Mouse (Mus musculus): ENCODE measurements around the gene Unk. TPM values are rescaled to one million over a fixed set of nuclear protein-coding genes. Genes with fewer than 3 reads are reported as not detected.
"Not testable (repeated sequence)": the region's sequence is repeated elsewhere in the genome, so short reads cannot be mapped to it uniquely, and the experiment has no call there.

Unk gene
- polyA plus RNA-seq, 1 experiment: 28.1 TPM

GRCm38 (mm10) chr11:116009661-116010060, 20.5 kb upstream of the Unk start:
- TF ChIP-seq CTCF (IDR thresholded peaks at IDR 0.05; ENCODE audit: low read depth, low read length) (no peak), POLR2A (IDR thresholded peaks at IDR 0.05; ENCODE audit: borderline replicate concordance, low read depth, low read length) (no peak)
- peaks cover 17% of the 10 kb centered on the region for H3K4me1 ChIP-seq (ENCODE audit: control insufficient read depth, insufficient read depth, low read length)

GRCm38 (mm10) chr11:116010146-116010545, 20.0 kb upstream of the Unk start:
- TF ChIP-seq CTCF (IDR thresholded peaks at IDR 0.05; ENCODE audit: low read depth, low read length) (no peak), POLR2A (IDR thresholded peaks at IDR 0.05; ENCODE audit: borderline replicate concordance, low read depth, low read length) (no peak)
- no peak overlapping the region for H3K27ac ChIP-seq (ENCODE audit: insufficient read depth, low read depth, low read length)
- H3K4me1 ChIP-seq (ENCODE audit: control insufficient read depth, insufficient read depth, low read length): peaks cover 16% of the 10 kb centered on the region
- no peak overlapping the region for H3K4me3 ChIP-seq (ENCODE audit: insufficient read depth, low read length)

More at GRCm38 (mm10) chr11:116009661-116010060, 20.5 kb upstream of the Unk start:
- Histone ChIP-seq H3K27ac (ENCODE audit: insufficient read depth, low read depth, low read length) (no peak overlapping the region), H3K4me3 (ENCODE audit: insufficient read depth, low read length) (no peak overlapping the region)

DNA sequence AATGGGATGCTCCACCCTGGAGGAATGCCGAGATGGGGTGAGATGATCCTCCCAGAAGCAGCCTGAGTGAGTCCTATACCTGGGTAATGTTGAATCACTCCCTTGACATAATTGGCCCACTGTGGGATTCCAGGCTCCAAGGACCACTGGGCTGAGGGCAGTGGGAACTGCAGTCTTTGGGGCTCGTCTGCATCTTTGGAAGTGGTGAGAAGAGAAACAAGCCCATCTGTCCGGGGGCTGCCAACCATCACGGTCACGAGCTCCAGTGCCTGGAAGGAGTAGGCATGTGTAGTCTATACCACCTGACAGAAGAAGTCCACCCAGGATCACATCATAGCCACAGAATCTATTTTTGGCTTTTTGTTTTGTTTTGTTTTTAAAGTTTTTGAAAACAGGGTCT, 19.2 kb upstream of the Unk start:
- Histone ChIP-seq H3K27ac (ENCODE audit: insufficient read depth, low read depth, low read length) (no peak overlapping the region), H3K4me3 (ENCODE audit: insufficient read depth, low read length) (no peak overlapping the region)

GRCm38 (mm10) chr11:116011529-116012261, 18.4 kb upstream of the Unk start:
- Histone ChIP-seq H3K4me3 (ENCODE audit: insufficient read depth, low read length) (peak overlapping the region; percentile 73), H3K4me1 (ENCODE audit: control insufficient read depth, insufficient read depth, low read length) (peaks cover 13% of the 10 kb centered on the region), H3K27ac (ENCODE audit: insufficient read depth, low read depth, low read length) (0 out of 2 replicates have a peak overlapping the region, but pooled peaks have one; percentile 19)
- TF ChIP-seq POLR2A (IDR thresholded peaks at IDR 0.05; ENCODE audit: borderline replicate concordance, low read depth, low read length) (no peak), CTCF (IDR thresholded peaks at IDR 0.05; ENCODE audit: low read depth, low read length) (no peak)

More for the DNA sequence above, 19.2 kb upstream of the Unk start:
- TF ChIP-seq POLR2A (IDR thresholded peaks at IDR 0.05; ENCODE audit: borderline replicate concordance, low read depth, low read length): no peak
- TF ChIP-seq CTCF (IDR thresholded peaks at IDR 0.05; ENCODE audit: low read depth, low read length): no peak
- H3K4me1 ChIP-seq (ENCODE audit: control insufficient read depth, insufficient read depth, low read length): peaks cover 10% of the 10 kb centered on the region

- peak within 1 kb of the TSS; percentile 73 for H3K4me3 ChIP-seq (ENCODE audit: insufficient read depth, low read length)
- H3K4me1 ChIP-seq (ENCODE audit: control insufficient read depth, insufficient read depth, low read length): peaks cover 13% of the 10 kb centered on the region
- TF ChIP-seq POLR2A (IDR thresholded peaks at IDR 0.05; ENCODE audit: borderline replicate concordance, low read depth, low read length) (no peak), CTCF (IDR thresholded peaks at IDR 0.05; ENCODE audit: low read depth, low read length) (no peak)
- H3K27ac ChIP-seq (ENCODE audit: insufficient read depth, low read depth, low read length): 0 out of 2 replicates have a peak within 1 kb of the TSS, but pooled peaks have one; percentile 19
Observed at GRCm38 (mm10) chr11:116012262-116012947, 17.7 kb upstream of the Unk start, which contains the start of gene Galk1. TSS of gene Galk1 (minus strand) at chr11:116012719.

DNA sequence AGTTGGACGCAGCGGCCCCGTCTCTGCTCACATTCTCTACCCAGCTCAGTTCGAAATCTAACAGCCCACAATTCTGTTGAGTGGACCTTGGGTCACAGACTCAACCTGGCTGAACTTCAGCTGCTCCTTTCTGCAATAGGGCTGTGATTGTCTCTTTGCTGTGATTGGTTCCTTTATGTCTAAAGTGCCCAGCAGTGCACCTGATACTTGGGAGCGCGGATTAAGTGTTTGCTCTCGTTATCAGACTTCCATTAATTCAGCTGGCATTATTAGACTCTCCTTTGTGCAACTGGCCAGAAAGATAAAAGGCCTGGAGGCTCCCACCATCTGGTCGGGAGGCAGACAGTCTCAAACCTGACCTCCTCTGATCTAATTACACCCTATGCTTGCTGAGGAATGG, 15.3 kb upstream of the Unk start:
- Histone ChIP-seq H3K27ac (ENCODE audit: insufficient read depth, low read depth, low read length) (no peak overlapping the region), H3K4me1 (ENCODE audit: control insufficient read depth, insufficient read depth, low read length) (peaks cover 17% of the 10 kb centered on the region), H3K4me3 (ENCODE audit: insufficient read depth, low read length) (no peak overlapping the region)
- TF ChIP-seq CTCF (IDR thresholded peaks at IDR 0.05; ENCODE audit: low read depth, low read length) (no peak), POLR2A (IDR thresholded peaks at IDR 0.05; ENCODE audit: borderline replicate concordance, low read depth, low read length) (no peak)

- no peak for TF ChIP-seq POLR2A (IDR thresholded peaks at IDR 0.05; ENCODE audit: borderline replicate concordance, low read depth, low read length)
- peak; percentile 49; the same call in 1 of the 2 replicates for TF ChIP-seq CTCF (IDR thresholded peaks at IDR 0.05; ENCODE audit: low read depth, low read length)
- Histone ChIP-seq H3K4me1 (ENCODE audit: control insufficient read depth, insufficient read depth, low read length) (peaks cover 10% of the 10 kb centered on the region), H3K4me3 (ENCODE audit: insufficient read depth, low read length) (no peak overlapping the region), H3K27ac (ENCODE audit: insufficient read depth, low read depth, low read length) (no peak overlapping the region)
Observed at GRCm38 (mm10) chr11:116018106-116018505, 12.0 kb upstream of the Unk start.

GRCm38 (mm10) chr11:116018867-116019266, 11.3 kb upstream of the Unk start:
- not testable (repeated sequence) for H3K4me3 ChIP-seq (ENCODE audit: insufficient read depth, low read length); H3K4me1 ChIP-seq (ENCODE audit: control insufficient read depth, insufficient read depth, low read length); H3K27ac ChIP-seq (ENCODE audit: insufficient read depth, low read depth, low read length)

DNA sequence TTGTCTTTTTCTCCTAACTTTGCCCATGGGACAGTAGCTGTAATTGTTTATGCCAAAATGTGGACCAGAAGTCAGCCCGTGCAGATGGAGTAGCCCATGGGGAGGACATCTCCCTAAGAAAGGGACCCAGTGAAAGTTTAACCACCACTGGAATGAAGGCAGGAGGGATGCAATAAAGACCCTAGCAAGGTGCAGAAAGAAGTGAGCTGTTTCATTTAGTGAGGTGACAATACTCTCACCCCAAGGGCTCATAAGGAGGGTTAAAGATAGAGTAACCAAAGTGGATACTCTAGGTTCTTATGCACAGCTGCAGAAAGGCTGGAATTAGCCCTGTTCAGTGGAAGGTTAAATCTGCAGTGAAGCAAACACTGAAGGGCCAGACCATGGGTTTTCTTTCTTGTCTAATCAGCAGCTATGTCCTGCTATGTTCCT, 10.7 kb upstream of the Unk start:
- Histone ChIP-seq H3K27ac (ENCODE audit: insufficient read depth, low read depth, low read length) (no peak overlapping the region), H3K4me1 (ENCODE audit: control insufficient read depth, insufficient read depth, low read length) (peaks cover 9% of the 10 kb centered on the region), H3K4me3 (ENCODE audit: insufficient read depth, low read length) (no peak overlapping the region)
- TF ChIP-seq POLR2A (IDR thresholded peaks at IDR 0.05; ENCODE audit: borderline replicate concordance, low read depth, low read length) (no peak), CTCF (IDR thresholded peaks at IDR 0.05; ENCODE audit: low read depth, low read length) (no peak)

DNA sequence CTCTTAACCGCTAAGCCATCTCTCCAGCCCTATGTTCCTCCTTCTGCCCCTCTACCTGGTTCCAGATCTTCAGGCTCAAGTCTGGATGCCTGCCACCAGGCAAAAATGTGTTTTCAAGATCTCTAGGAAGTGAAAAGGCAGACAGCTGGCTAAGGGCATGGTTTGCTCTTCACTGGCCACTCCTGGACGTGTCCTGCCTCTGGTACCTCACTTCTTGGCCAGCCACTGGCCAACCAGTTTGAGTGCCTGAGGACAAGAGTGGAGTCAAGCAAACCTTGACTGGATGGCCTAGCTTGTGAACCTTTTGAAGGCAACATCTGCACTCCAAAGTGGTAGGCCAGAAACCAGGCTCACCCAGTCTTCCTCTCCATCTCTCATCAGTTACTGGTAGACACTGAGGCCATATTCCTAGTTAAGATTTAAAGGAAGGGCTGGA, 10.1 kb upstream of the Unk start:
- H3K27ac ChIP-seq (ENCODE audit: insufficient read depth, low read depth, low read length): no peak overlapping the region
- H3K4me1 ChIP-seq (ENCODE audit: control insufficient read depth, insufficient read depth, low read length): peaks cover 10% of the 10 kb centered on the region
- TF ChIP-seq POLR2A (IDR thresholded peaks at IDR 0.05; ENCODE audit: borderline replicate concordance, low read depth, low read length): no peak
- TF ChIP-seq CTCF (IDR thresholded peaks at IDR 0.05; ENCODE audit: low read depth, low read length): no peak
- H3K4me3 ChIP-seq (ENCODE audit: insufficient read depth, low read length): no peak overlapping the region
